Mouse (Mus musculus) heart, postnatal 4 days (tissue): ENCODE data around the gene Gm28576. TPM values are rescaled to one million over a fixed set of nuclear protein-coding genes. Genes with fewer than 3 reads are reported as not detected.
"Not testable (repeated sequence)": the region's sequence is repeated elsewhere in the genome, so short reads cannot be mapped to it uniquely, and the experiment has no call there.

ENCODE experiments used
- DNase-seq: peaks from one replicate; pipeline ENCODE4 v3.0.0; 2021
- total RNA-seq, 2 experiments: library from RNA; stranded (reverse); gene quantifications; 2 replicates each; pipeline ENCODE4 v1.2.3; 2021

The Gm28576 gene
- total RNA-seq = not detected

DNA sequence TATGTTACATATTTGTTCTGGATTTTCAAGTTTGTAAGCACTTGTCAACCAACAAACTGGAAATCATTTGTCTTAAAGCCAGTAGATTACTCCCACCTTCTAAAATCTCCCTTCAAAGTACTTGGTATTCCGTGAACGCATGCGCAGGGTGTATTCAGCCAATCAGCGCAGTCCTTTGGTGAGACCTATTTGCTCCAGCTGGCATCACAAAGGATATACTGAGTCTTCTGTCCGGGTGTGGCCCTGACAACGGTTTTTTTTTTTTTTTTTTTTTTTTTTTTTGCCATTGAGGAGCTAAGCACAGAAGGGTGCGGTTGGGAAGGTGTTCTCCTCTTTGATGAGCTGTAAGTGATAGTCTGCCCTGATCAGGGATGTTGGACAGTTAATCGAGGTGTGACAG, at the start of gene Gm28576:
TSS of gene Gm28576 (plus strand) at position 301 of the 400 bp plus-strand sequence.
- DNase-seq = not testable (repeated sequence)

Other genes starting within 250 kb of the Gm28576 start
- gene Gm20826, start 84.5 kb upstream of the Gm28576 start, total RNA-seq = under 1 TPM in 1 of 2 experiments, not detected in 1; 0.07 TPM